Mouse (Mus musculus): Measurements from ENCODE around the gene Ap2a2. TPM values are rescaled to one million over a fixed set of nuclear protein-coding genes. Genes with fewer than 3 reads are reported as not detected.

The Ap2a2 gene
- polyA plus RNA-seq, 1 experiment from 2014 or later = 65.4 TPM

- H3K27ac ChIP-seq = peak within 1 kb of the TSS; percentile 89
- H3K9me3 ChIP-seq (replicated peaks) = no peaks in the 10 kb centered on the region
- peaks cover 42% of the 10 kb centered on the region for H3K4me1 ChIP-seq (replicated peaks)
- DNase-seq (peak; percentile 99), ATAC-seq (ENCODE audit: low read depth) (peak; percentile 93)
- H3K36me3 ChIP-seq = no peaks in the 10 kb centered on the region
- under 1% methylated on average over 46 of the region's 46 CpGs for WGBS (ENCODE audit: insufficient replicate concordance)
- no peaks in the 10 kb centered on the region for H3K27me3 ChIP-seq
- peak within 1 kb of the TSS; percentile 83 for H3K4me3 ChIP-seq (replicated peaks)
- H3K9ac ChIP-seq = peak within 1 kb of the TSS; percentile 88
- peak within 1 kb of the TSS; percentile 87 for H3K4me2 ChIP-seq
Measured at GRCm38 (mm10) chr7:141539556-141540311, 22.2 kb upstream of the Ap2a2 start, which contains the start of gene Chid1. TSS of gene Chid1 (minus strand) at chr7:141539857.

GRCm38 (mm10) chr7:141540312-141541081, 21.5 kb upstream of the Ap2a2 start:
- peaks cover 38% of the 10 kb centered on the region for H3K4me1 ChIP-seq (replicated peaks)
- H3K36me3 ChIP-seq = no peaks in the 10 kb centered on the region
- WGBS (ENCODE audit: insufficient replicate concordance) = 24% methylated on average over 13 of the region's 13 CpGs
- peak overlapping the region; percentile 87 for H3K4me2 ChIP-seq
- H3K9me3 ChIP-seq (replicated peaks) = no peaks in the 10 kb centered on the region
- H3K9ac ChIP-seq = peak overlapping the region; percentile 76
- ATAC-seq (ENCODE audit: low read depth) (peak; percentile 54), DNase-seq (no peak)
- H3K4me3 ChIP-seq (replicated peaks) = peak overlapping the region; percentile 83
- H3K27me3 ChIP-seq = no peaks in the 10 kb centered on the region
- peak overlapping the region; percentile 89 for H3K27ac ChIP-seq

GRCm38 (mm10) chr7:141541681-141542080, 20.3 kb upstream of the Ap2a2 start:
- no peaks in the 10 kb centered on the region for H3K27me3 ChIP-seq
- 85% methylated on average over 4 of the region's 4 CpGs for WGBS (ENCODE audit: insufficient replicate concordance)
- H3K9me3 ChIP-seq (replicated peaks) = no peaks in the 10 kb centered on the region
- no peak overlapping the region for H3K27ac ChIP-seq
- ATAC-seq (ENCODE audit: low read depth) = no peak
- no peaks in the 10 kb centered on the region for H3K36me3 ChIP-seq
- no peak overlapping the region for H3K4me2 ChIP-seq
- DNase-seq = no peak
- peaks cover 38% of the 10 kb centered on the region for H3K4me1 ChIP-seq (replicated peaks)
- H3K9ac ChIP-seq = no peak overlapping the region
- no peak overlapping the region for H3K4me3 ChIP-seq (replicated peaks)

- H3K36me3 ChIP-seq = no peaks in the 10 kb centered on the region
- no peak overlapping the region for H3K4me2 ChIP-seq
- ATAC-seq (ENCODE audit: low read depth) (no peak), DNase-seq (no peak)
- peaks cover 36% of the 10 kb centered on the region for H3K4me1 ChIP-seq (replicated peaks)
- H3K4me3 ChIP-seq (replicated peaks) = no peak overlapping the region
- WGBS (ENCODE audit: insufficient replicate concordance) = 70% methylated on average over 2 of the region's 2 CpGs
- H3K27ac ChIP-seq = no peak overlapping the region
- no peaks in the 10 kb centered on the region for H3K27me3 ChIP-seq
- no peaks in the 10 kb centered on the region for H3K9me3 ChIP-seq (replicated peaks)
- H3K9ac ChIP-seq = no peak overlapping the region
Measured at GRCm38 (mm10) chr7:141542588-141542987, 19.4 kb upstream of the Ap2a2 start.

- WGBS (ENCODE audit: insufficient replicate concordance) = 77% methylated on average over 4 of the region's 4 CpGs
- H3K9me3 ChIP-seq (replicated peaks) = no peaks in the 10 kb centered on the region
- no peak overlapping the region for H3K27ac ChIP-seq
- no peak overlapping the region for H3K9ac ChIP-seq
- peaks cover 23% of the 10 kb centered on the region for H3K4me1 ChIP-seq (replicated peaks)
- H3K4me2 ChIP-seq = no peak overlapping the region
- H3K36me3 ChIP-seq = no peaks in the 10 kb centered on the region
- no peak for ATAC-seq (ENCODE audit: low read depth)
- no peaks in the 10 kb centered on the region for H3K27me3 ChIP-seq
- no peak overlapping the region for H3K4me3 ChIP-seq (replicated peaks)
- no peak for DNase-seq
Measured at GRCm38 (mm10) chr7:141544654-141545053, 17.3 kb upstream of the Ap2a2 start.

GRCm38 (mm10) chr7:141549432-141550061, 12.4 kb upstream of the Ap2a2 start:
- Histone ChIP-seq H3K9me3 (replicated peaks) (no peaks in the 10 kb centered on the region), H3K27me3 (no peaks in the 10 kb centered on the region), H3K27ac (no peak overlapping the region), H3K36me3 (no peaks in the 10 kb centered on the region), H3K4me1 (replicated peaks) (0 out of 2 replicates have a peak, but pooled peaks cover 9% of the 10 kb centered on the region), H3K4me2 (no peak overlapping the region), H3K4me3 (replicated peaks) (no peak overlapping the region), H3K9ac (no peak overlapping the region)
- DNase-seq (no peak), ATAC-seq (ENCODE audit: low read depth) (no peak)
- 70% methylated on average over 3 of the region's 3 CpGs for whole genome bisulfite sequencing (ENCODE audit: insufficient replicate concordance)

GRCm38 (mm10) chr7:141550464-141550863, 11.5 kb upstream of the Ap2a2 start:
- Histone ChIP-seq H3K9me3 (replicated peaks) (no peaks in the 10 kb centered on the region), H3K4me3 (replicated peaks) (no peak overlapping the region), H3K27ac (peak overlapping the region; percentile 14; the same call in 1 of the 2 replicates), H3K4me2 (no peak overlapping the region), H3K9ac (no peak overlapping the region), H3K4me1 (replicated peaks) (peaks cover 10% of the 10 kb centered on the region), H3K27me3 (no peaks in the 10 kb centered on the region), H3K36me3 (no peaks in the 10 kb centered on the region)
- no peak for DNase-seq
- WGBS (ENCODE audit: insufficient replicate concordance) = 60% methylated on average over 2 of the region's 2 CpGs
- no peak for ATAC-seq (ENCODE audit: low read depth)

GRCm38 (mm10) chr7:141558329-141558776, 3.6 kb upstream of the Ap2a2 start:
- H3K4me1 ChIP-seq (replicated peaks) = peaks cover 72% of the 10 kb centered on the region
- WGBS (ENCODE audit: insufficient replicate concordance) = 10% methylated on average over 4 of the region's 4 CpGs
- H3K4me3 ChIP-seq (replicated peaks) = peak overlapping the region; percentile 31
- no peaks in the 10 kb centered on the region for H3K36me3 ChIP-seq
- peak; percentile 77 for DNase-seq
- peak overlapping the region; percentile 88 for H3K4me2 ChIP-seq
- peak overlapping the region; percentile 99 for H3K27ac ChIP-seq
- ATAC-seq (ENCODE audit: low read depth) = peak; percentile 63
- H3K9me3 ChIP-seq (replicated peaks) = no peaks in the 10 kb centered on the region
- no peaks in the 10 kb centered on the region for H3K27me3 ChIP-seq
- H3K9ac ChIP-seq = peak overlapping the region; percentile 100

- Histone ChIP-seq H3K4me1 (replicated peaks) (peaks cover 78% of the 10 kb centered on the region), H3K4me2 (peak overlapping the region; percentile 88), H3K27ac (peak overlapping the region; percentile 99), H3K27me3 (no peaks in the 10 kb centered on the region), H3K36me3 (peaks cover 2% of the 10 kb centered on the region; the same call in 1 of the 2 replicates), H3K4me3 (replicated peaks) (peak overlapping the region; percentile 31), H3K9ac (peak overlapping the region; percentile 100), H3K9me3 (replicated peaks) (no peaks in the 10 kb centered on the region)
- ATAC-seq (ENCODE audit: low read depth) (peak; percentile 75), DNase-seq (peak; percentile 74)
Measured at GRCm38 (mm10) chr7:141558946-141559345, 3.0 kb upstream of the Ap2a2 start.

GRCm38 (mm10) chr7:141559726-141560325, 2.1 kb upstream of the Ap2a2 start:
- H3K4me1 ChIP-seq (replicated peaks) = peaks cover 87% of the 10 kb centered on the region
- peak overlapping the region; percentile 99 for H3K27ac ChIP-seq
- H3K4me2 ChIP-seq = peak overlapping the region; percentile 88
- H3K36me3 ChIP-seq = peaks cover 10% of the 10 kb centered on the region
- WGBS (ENCODE audit: insufficient replicate concordance) = 30% methylated on average over 2 of the region's 2 CpGs
- H3K27me3 ChIP-seq = no peaks in the 10 kb centered on the region
- no peak overlapping the region for H3K4me3 ChIP-seq (replicated peaks)
- H3K9me3 ChIP-seq (replicated peaks) = no peaks in the 10 kb centered on the region
- H3K9ac ChIP-seq = peak overlapping the region; percentile 100
- no peak for ATAC-seq (ENCODE audit: low read depth)
- no peak for DNase-seq

GRCm38 (mm10) chr7:141560471-141560870, 1.5 kb upstream of the Ap2a2 start:
- 55% methylated on average over 4 of the region's 4 CpGs for WGBS (ENCODE audit: insufficient replicate concordance)
- no peak for DNase-seq
- peak overlapping the region; percentile 100 for H3K9ac ChIP-seq
- no peaks in the 10 kb centered on the region for H3K27me3 ChIP-seq
- H3K9me3 ChIP-seq (replicated peaks) = no peaks in the 10 kb centered on the region
- H3K4me2 ChIP-seq = peak overlapping the region; percentile 88
- H3K4me3 ChIP-seq (replicated peaks) = no peak overlapping the region
- no peak for ATAC-seq (ENCODE audit: low read depth)
- H3K36me3 ChIP-seq = peaks cover 16% of the 10 kb centered on the region
- peaks cover 92% of the 10 kb centered on the region for H3K4me1 ChIP-seq (replicated peaks)
- H3K27ac ChIP-seq = peak overlapping the region; percentile 99

Data from liver, embryonic 13.5 days (tissue).